Mouse (Mus musculus) gastrocnemius, postnatal 14 days (tissue): ENCODE measurements at regions not wholly inside any gene's neighbourhood (a gene's known extent, or its start where the extent isn't known, plus 50 kb on each side); places are given as distances from the start of the nearest gene placed in this dataset.

Source experiments
- DNase-seq: peaks from one replicate; pipeline ENCODE4 v3.0.0; 2021; ENCODE audit warnings: mixed read lengths
- intact Hi-C: fragments of 180-260 bp; cut with DNase I; formaldehyde crosslinking; loops from one replicate; pipeline ENCODE4 v1.15.1; 2025; ENCODE audit warnings: low total_unique reads

GRCm38 (mm10) chr5:119317617-119318016 is 352.9 kb upstream of the Tbx3 start:
- DNase-seq: no peak
- intact Hi-C loops: no loop called here

DNA sequence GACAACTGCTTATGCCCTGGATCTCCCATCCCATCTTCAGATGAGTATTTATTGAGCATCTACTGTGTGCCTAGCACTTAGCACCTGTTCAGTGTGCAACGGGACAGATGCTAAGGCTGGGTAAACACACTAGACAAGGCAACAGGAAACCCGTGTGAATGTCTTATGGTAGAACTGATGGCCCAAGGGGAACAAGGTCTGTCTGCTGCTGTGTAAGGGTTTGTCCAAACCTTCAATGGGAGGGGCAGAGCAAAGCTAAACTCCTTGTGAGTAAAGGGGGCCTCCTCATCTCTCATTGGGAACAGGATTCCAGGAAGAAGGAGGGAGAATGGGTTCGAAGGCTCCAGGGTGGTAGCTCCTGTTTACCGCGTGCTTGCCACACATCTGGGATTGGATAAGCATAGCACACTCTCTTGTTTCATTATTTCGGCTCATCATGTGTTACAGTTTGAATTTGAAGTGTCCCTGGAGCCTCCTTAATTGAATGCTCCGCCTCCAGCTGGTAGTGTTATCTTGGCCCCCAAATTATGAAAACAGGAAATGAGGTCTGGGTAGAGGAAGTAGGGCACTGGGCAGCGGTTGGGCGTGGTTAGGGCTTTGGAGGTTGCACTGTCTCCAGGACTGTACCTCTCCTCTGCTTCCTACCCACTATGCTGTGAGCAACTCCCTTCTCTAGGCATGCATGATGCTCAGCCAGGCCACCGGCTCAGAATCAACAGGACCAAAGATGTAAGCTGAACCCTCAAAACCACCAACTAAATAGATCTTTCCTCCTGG is 348.9 kb upstream of the Tbx3 start:
- intact Hi-C loops: no loop called here
- DNase-seq: no peak

- intact Hi-C loops: no loop called here
Observed at GRCm38 (mm10) chr5:119322411-119322810, 348.1 kb upstream of the Tbx3 start.

GRCm38 (mm10) chr5:119325681-119326255 is 344.7 kb upstream of the Tbx3 start:
- intact Hi-C loops: no loop called here
- no peak for DNase-seq

More at GRCm38 (mm10) chr5:119322411-119322810, 348.1 kb upstream of the Tbx3 start:
- no peak for DNase-seq

GRCm38 (mm10) chr5:119326895-119327294 is 343.6 kb upstream of the Tbx3 start:
- intact Hi-C loops: no loop called here
- DNase-seq: no peak

DNA sequence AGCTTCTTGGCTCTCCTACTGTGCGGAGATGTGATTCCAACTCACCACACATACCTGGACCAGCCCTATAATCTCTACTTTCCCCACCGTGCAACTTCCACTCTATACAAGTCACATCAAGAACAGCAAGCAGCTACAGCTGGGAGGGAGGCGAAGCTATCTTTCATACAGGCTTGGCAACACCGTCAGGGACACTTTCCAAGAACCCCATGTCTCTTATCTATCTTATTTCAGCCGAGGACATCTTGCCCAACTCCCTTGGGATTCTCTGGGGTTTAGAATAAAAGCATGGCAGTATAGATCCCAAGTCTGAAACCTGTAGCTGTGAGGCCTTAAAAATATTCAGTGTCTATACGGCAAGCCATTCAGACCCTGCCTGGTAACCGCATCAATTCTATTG is 341.5 kb upstream of the Tbx3 start:
- intact Hi-C loops: no loop called here

DNA sequence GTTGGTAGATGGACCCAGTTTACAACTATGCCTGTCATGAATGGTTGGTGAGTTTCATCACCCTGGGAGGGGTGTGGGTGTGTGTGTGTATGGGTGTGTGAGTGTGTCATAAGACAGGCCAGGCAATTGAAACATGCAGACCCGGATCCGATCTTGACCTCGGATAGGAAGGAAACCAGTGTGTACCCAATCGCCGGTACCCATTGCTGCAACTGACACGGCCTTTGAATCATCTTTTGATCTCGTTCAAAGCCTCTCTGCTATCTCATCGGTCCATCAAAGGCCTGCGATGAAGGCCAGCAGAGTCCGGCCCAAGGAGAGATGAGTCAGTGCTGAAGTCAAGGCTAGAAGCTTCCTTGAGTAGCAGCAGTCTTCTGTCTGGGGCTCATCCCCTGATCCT is 341.1 kb upstream of the Tbx3 start:
- intact Hi-C loops: no loop called here
- no peak for DNase-seq

More for the DNA sequence above, 341.5 kb upstream of the Tbx3 start:
- DNase-seq: no peak

- intact Hi-C loops: no loop called here
- no peak for DNase-seq
Observed at GRCm38 (mm10) chr5:119329860-119330259, 340.6 kb upstream of the Tbx3 start.

- no peak for DNase-seq
- intact Hi-C loops: no loop called here
Observed at GRCm38 (mm10) chr5:119331461-119331860, 339.0 kb upstream of the Tbx3 start.

- intact Hi-C loops: no loop called here
- DNase-seq: no peak
Observed at GRCm38 (mm10) chr5:119332621-119333020, 337.8 kb upstream of the Tbx3 start.

- intact Hi-C loops: no loop called here
- DNase-seq: no peak
Observed at GRCm38 (mm10) chr5:119335211-119335610, 335.3 kb upstream of the Tbx3 start.

- intact Hi-C loops: no loop called here
- no peak for DNase-seq
Observed at GRCm38 (mm10) chr5:119335979-119336378, 334.5 kb upstream of the Tbx3 start.

DNA sequence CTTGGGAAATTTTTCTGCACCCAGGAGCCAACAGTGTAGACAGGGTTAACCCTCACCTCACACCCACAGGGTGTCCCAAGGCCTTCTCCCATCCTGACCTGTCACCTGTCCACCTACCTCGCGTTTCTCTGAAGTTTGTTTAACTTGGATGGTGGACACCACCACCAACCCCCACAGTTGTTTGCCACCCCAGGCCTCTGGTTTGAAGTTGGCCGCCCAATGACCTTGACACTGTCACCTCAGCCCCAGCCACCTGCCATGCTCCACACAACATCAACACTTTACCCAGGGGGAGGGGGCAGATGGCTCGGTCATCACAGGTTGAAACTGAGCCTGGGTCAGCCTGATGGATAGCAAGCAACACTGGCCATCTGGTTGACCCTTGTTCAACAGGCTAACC is 332.7 kb upstream of the Tbx3 start:
- intact Hi-C loops: no loop called here
- no peak for DNase-seq

DNA sequence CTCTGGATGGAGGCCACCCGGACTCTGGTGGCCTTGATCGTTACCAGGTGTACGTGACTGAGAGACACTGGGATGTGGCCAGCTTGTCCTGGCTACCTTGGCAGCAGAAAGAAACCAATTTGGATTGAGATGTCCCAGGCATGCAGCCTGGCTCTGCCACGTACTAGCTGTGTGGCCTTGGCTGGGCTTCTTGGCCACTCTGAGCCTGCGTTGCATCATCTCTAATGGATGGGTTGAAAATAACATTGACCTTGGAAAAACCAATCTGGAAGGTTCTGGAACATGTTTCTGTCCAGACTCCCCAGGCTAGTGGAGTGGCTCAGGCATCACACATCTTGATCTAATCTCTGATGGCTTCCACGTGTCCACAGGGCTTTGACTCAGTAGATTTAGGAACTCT is 331.8 kb upstream of the Tbx3 start:
- DNase-seq: no peak
- intact Hi-C loops: no loop called here

- intact Hi-C loops: no loop called here
- DNase-seq: no peak
Observed at GRCm38 (mm10) chr5:119348303-119348702, 322.2 kb upstream of the Tbx3 start.

- DNase-seq: no peak
- intact Hi-C loops: no loop called here
Observed at GRCm38 (mm10) chr5:119349395-119349794, 321.1 kb upstream of the Tbx3 start.

DNA sequence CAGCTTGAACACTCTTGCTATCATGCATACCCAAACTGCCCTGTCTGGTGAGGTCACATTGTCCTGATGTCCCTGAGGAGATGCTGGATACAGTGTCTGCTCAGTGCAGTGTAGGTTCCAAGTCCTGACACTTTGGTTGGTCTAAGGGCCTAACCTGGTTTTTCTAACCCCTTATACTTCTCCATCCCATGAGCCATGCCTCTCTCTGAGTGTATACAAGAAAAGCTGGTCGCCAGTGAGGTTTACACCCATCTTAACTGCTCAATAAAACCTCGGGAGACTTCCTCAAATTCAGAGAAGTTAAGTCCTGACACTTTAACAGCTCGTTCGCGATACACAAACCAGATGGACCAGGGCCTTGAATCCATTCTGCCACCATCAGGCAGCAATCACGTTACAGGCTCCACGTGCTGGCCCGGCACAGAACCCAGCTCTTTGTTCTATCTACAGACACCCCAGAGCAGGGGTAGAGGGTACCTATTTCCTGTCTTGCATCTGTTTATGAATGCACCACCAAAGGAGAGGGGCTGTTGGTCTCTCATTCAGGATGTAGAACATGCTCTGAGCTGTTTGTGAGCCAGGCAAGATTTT is 320.0 kb upstream of the Tbx3 start:
- intact Hi-C loops: no loop called here

GRCm38 (mm10) chr5:119355471-119355870 is 315.0 kb upstream of the Tbx3 start:
- intact Hi-C loops: no loop called here
- no peak for DNase-seq

More for the DNA sequence above, 320.0 kb upstream of the Tbx3 start:
- no peak for DNase-seq

DNA sequence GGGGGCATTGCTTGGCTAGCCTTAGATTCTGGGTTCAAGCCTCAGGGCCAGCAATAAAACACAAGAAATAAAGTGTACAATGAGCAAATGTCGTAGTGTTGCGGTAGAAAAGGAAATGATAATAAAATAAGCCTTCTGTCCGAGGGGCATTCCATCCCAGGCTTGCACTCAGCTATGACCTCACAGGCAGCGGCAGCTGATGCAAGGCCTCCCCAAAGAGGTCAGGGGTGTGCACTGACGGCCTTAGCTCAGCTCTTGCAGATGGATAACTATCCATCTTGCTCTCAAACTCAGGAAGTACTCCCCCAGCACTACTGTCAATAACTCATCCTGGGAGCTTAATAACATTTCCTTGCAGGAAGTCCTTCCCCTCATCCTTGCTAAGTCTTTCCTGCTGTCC is 314.4 kb upstream of the Tbx3 start:
- intact Hi-C loops: no loop called here
- DNase-seq: no peak

GRCm38 (mm10) chr5:119359709-119360108 is 310.8 kb upstream of the Tbx3 start:
- DNase-seq: no peak
- intact Hi-C loops: no loop called here

- DNase-seq: no peak
- intact Hi-C loops: no loop called here
Observed at GRCm38 (mm10) chr5:119360351-119360750, 310.1 kb upstream of the Tbx3 start.
